Mouse (Mus musculus): ENCODE measurements around the gene Srgap3. TPM values are rescaled to one million over a fixed set of nuclear protein-coding genes. Genes with fewer than 3 reads are reported as not detected.

The Srgap3 gene
- 100 to 1,000 TPM; 232 to 236 TPM for total RNA-seq (2021)
- long read RNA-seq, experiment 1, full-length matches to known transcripts: 10 of 53 reads
- long read RNA-seq, experiment 1, partial matches to known transcripts: 5 of 53 reads
- long read RNA-seq, experiment 1, other reads (novel, unspliced or antisense): 38 of 53 reads
- long read RNA-seq, experiment 2, full-length matches to known transcripts: 7 of 50 reads
- long read RNA-seq, experiment 2, partial matches to known transcripts: 8 of 50 reads
- long read RNA-seq, experiment 2, other reads (novel, unspliced or antisense): 35 of 50 reads

DNA sequence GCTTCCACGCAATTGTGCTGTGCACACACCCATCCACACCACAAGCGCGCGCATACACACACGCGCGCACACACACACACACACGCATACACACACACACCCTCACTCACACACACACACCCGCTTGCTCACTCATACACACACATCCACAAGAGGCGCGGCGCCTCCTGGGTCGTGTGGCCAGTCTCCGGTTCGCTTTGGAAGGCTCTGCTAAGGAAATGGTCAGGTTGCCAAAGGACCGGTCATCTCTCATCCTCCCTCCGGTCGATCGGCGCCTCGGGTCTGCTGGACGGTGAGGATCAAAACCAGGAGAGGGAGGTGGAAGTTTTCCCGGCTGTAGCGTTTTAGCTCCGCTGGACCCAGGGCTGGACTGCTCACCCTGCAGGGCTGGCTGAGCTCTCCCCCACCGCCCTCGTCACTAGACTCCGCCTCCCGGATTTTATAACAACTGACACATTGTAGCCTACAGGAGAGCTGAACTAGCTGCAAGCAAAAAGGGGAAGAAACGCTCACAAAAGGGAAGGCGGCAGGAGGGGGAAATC is at the start of gene Srgap3:
Srgap3 (minus strand) TSS at position 372 of the 542 bp plus-strand sequence.
- intact Hi-C loops (cut with DNase I): loop anchor here (2.0 to 5.0 kb wide), 7 partner anchors 22 to 220 kb away; no protein-coding TSS in a partner anchor
- Histone ChIP-seq H3K4me3 (peak within 1 kb of the TSS; percentile 72), H3K27ac (peak within 1 kb of the TSS; percentile 95)
- TF ChIP-seq CTCF (IDR thresholded peaks at IDR 0.05): peak; percentile 26
- DNase-seq (ENCODE audit: extremely low spot score in 1 of 2, low spot score in 2 of 2): peak; percentile 82 to 83

DNA sequence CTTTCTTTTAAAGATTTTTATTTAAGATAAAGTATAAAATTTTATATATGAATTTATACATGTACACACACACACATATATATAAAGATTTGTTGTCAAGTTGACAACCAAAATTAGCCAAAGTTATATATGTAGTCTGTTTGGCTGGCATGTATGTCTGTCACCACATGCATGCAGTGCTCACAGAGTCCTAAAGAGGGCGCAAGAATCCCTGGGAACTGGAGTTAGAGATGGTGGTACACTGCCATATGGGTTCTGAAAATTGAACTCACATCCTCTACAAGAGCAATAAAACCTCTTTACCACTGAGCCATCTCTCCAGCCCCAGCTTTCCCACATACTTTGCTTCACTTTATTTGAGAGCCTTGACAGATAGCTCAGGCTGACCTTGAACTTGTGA is 48.6 kb upstream of the Srgap3 start:
- Histone ChIP-seq H3K4me3 (no peak overlapping the region), H3K27ac (no peak overlapping the region)
- intact Hi-C loops (cut with DNase I): no loop called here
- no peak; the same call in 1 of the 2 replicates for TF ChIP-seq CTCF (IDR thresholded peaks at IDR 0.05)
- no peak for DNase-seq (ENCODE audit: extremely low spot score in 1 of 2, low spot score in 2 of 2)

DNA sequence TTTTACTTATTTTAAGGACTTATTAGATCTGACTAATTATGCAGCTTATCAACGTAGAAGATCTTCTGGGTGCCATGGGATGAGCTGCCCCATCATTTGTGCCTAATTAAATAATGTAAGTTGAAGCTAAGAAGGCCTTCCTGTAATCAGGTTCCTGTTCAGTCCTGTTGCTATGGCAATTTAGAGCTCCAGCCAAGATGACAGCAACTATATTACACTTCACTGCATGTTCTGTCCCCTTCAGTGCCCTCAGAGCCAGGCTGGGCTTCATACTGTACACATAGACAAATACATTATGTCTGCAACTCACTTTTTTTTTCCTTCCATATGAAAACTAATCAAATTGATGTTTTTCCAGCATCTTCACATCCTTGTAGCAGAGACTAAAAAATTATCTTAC is 43.1 kb upstream of the Srgap3 start:
- H3K4me3 ChIP-seq: no peak overlapping the region
- no peak for TF ChIP-seq CTCF (IDR thresholded peaks at IDR 0.05)
- intact Hi-C loops (cut with DNase I): no loop called here
- DNase-seq (ENCODE audit: extremely low spot score in 1 of 2, low spot score in 2 of 2): no peak
- no peak overlapping the region for H3K27ac ChIP-seq

- DNase-seq (ENCODE audit: extremely low spot score in 1 of 2, low spot score in 2 of 2): no peak
- no peak overlapping the region for H3K27ac ChIP-seq
- H3K4me3 ChIP-seq: no peak overlapping the region
- intact Hi-C loops (cut with DNase I): no loop called here
- TF ChIP-seq CTCF (IDR thresholded peaks at IDR 0.05): no peak
These were observed 38.6 kb upstream of the Srgap3 start for GRCm38 (mm10) chr6:112985362-112986314.

DNA sequence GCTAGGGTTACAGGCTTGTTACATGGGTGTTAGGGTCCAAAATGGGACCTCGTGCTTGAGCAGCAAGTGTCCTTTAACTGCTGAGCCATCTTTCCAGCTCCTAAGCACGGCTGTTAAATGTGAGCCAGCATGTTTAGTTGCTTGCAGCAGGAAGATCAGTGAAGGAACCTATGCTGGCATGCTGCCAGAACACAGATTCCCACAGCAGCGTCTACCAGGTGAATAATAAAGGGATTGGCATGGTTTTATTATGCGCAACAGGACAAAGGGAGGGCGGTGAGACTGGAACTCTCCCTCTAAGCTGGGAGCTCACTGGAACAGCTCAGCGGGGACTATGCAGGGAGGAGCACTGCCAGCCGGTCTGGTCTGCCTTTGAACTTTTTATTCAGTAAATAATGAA is 35.2 kb upstream of the Srgap3 start:
- intact Hi-C loops (cut with DNase I): no loop called here
- no peak for DNase-seq (ENCODE audit: extremely low spot score in 1 of 2, low spot score in 2 of 2)
- no peak overlapping the region for H3K4me3 ChIP-seq
- no peak for TF ChIP-seq CTCF (IDR thresholded peaks at IDR 0.05)
- no peak overlapping the region for H3K27ac ChIP-seq

DNA sequence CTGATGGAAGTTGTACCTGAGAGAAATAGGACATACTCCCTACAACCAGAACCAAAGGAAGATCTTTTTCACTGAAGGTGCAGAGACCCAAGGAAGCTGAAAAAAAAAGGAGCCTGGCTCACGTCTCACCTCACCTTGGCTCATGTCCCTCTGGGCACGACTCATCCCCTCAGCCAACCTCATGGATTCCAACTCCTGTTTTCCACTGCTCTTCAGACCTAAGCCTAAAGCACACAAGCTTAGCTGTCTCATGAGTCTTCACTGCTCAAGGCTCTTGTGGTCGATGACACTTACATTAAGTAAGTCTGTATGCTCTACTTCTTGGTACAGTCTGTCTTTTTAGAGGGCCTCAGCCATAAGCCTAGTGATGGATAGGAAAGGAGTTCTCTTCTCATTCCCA is 31.9 kb upstream of the Srgap3 start:
- H3K4me3 ChIP-seq: no peak overlapping the region
- intact Hi-C loops (cut with DNase I): no loop called here
- H3K27ac ChIP-seq: no peak overlapping the region
- no peak for TF ChIP-seq CTCF (IDR thresholded peaks at IDR 0.05)
- DNase-seq (ENCODE audit: extremely low spot score in 1 of 2, low spot score in 2 of 2): no peak

DNA sequence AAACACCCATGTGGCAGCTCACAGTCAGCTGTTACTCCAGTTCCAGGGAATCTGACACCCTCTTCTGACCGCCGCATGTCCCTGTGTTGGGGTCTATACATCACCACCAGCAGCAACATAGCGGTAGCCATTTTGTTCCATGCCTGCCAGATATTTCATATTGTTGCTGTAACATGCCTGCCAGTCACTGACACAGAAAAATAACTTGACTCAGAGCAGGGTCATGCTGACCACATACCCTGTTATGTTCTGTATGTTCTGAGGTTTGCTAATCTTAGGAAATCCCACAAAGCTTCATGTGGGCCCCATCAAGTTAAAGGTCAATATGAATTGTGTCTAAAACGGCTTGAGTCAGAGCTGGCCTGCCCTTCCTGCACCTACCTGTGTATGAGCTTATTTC is 30.2 kb upstream of the Srgap3 start:
- no peak overlapping the region for H3K27ac ChIP-seq
- DNase-seq (ENCODE audit: extremely low spot score in 1 of 2, low spot score in 2 of 2): no peak
- no peak for TF ChIP-seq CTCF (IDR thresholded peaks at IDR 0.05)
- intact Hi-C loops (cut with DNase I): no loop called here
- no peak overlapping the region for H3K4me3 ChIP-seq

- TF ChIP-seq CTCF (IDR thresholded peaks at IDR 0.05): no peak
- no peak overlapping the region for H3K27ac ChIP-seq
- intact Hi-C loops (cut with DNase I): no loop called here
- H3K4me3 ChIP-seq: no peak overlapping the region
- no peak for DNase-seq (ENCODE audit: extremely low spot score in 1 of 2, low spot score in 2 of 2)
These were observed 29.5 kb upstream of the Srgap3 start for GRCm38 (mm10) chr6:112976541-112976940.

DNA sequence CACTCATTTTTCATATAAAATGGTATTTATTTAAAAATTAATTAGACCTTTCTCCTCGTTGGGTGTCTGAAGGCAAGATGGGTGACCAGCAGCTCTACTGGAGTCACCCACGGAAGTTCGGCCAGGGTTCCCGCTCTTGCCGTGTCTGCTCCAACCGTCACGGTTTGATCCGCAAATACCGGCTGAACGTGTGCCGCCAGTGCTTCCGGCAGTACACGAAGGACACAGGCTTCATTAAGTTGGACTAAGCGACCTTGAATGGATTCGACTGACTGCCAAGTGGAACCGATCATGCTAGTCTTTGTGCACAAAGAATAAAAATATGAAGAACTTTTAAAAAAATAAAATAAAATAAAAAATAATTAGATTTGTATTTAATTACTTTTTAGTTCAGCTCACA is 29.1 kb upstream of the Srgap3 start:
- no peak for TF ChIP-seq CTCF (IDR thresholded peaks at IDR 0.05)
- Histone ChIP-seq H3K4me3 (no peak overlapping the region), H3K27ac (no peak overlapping the region)
- no peak for DNase-seq (ENCODE audit: extremely low spot score in 1 of 2, low spot score in 2 of 2)
- intact Hi-C loops (cut with DNase I): no loop called here

- TF ChIP-seq CTCF (IDR thresholded peaks at IDR 0.05): no peak; the same call in 1 of the 2 replicates
- DNase-seq (ENCODE audit: extremely low spot score in 1 of 2, low spot score in 2 of 2): no peak
- intact Hi-C loops (cut with DNase I): no loop called here
- Histone ChIP-seq H3K4me3 (no peak overlapping the region), H3K27ac (no peak overlapping the region; the same call in 1 of the 2 replicates)
These were observed 27.0 kb upstream of the Srgap3 start for GRCm38 (mm10) chr6:112973786-112974720.

All from left cerebral cortex, adult 2 months (tissue).